Mouse (Mus musculus): ENCODE measurements around the gene Adam12. TPM values are rescaled to one million over a fixed set of nuclear protein-coding genes. Genes with fewer than 3 reads are reported as not detected.

Gene Adam12
- polyA plus RNA-seq, 1 experiment from 2014 or later: 23.2 TPM

DNA sequence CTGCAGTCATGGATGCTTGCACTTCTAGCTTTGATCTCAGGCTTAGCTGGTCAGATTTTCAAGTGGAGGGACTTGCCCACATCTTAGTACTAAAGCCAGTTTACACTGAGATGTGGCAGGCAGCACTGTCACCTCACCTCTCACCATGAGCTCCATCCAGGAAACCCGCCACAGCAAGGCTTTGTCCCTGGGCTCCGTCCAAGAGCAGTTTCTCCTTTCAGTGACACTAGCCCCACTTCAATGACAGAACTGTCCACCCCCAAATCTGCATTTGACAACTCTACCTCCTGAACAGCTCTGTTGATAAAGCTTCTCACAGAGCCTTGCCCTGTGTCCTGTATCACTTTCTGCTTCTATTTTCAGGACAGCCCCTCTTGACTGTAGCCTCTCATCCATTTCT lies 383.8 kb downstream of the Adam12 start:
- no peak overlapping the region for H3K9ac ChIP-seq
- H3K4me2 ChIP-seq: no peak overlapping the region
- peaks cover 19% of the 10 kb centered on the region for H3K4me1 ChIP-seq
- 26% methylated on average over 2 of the region's 2 CpGs for WGBS
- ATAC-seq (ENCODE audit: borderline replicate concordance, extremely low read depth, low FRiP score, low TSS enrichment): peak; percentile 36; the same call in 1 of the 2 replicates
- H3K4me3 ChIP-seq: no peak overlapping the region
- H3K9me3 ChIP-seq: no peaks in the 10 kb centered on the region
- H3K27me3 ChIP-seq: no peaks in the 10 kb centered on the region
- H3K27ac ChIP-seq: 0 out of 2 replicates have a peak overlapping the region, but pooled peaks have one; percentile 18
- H3K36me3 ChIP-seq: no peaks in the 10 kb centered on the region

DNA sequence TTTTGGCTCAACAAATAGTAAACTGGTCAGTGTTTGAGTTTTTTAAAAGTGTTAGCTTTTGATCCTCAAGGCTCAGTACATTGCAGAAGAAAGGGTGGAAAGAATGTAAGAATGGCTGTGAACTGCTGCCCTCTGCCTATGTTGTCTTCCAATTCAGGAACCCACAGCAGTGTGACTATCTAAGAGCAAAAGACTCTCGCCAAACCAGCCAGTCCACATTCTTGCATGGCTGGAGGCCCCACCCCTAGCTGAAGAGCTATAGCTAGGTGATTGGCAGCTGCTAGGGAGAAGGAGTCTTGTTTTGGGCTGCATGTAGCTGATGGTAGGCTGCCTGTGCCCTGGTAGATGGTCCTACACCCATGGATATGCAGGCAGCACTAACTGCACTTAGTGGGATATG lies 384.8 kb downstream of the Adam12 start:
- peak; percentile 62; the same call in 1 of the 2 replicates for ATAC-seq (ENCODE audit: borderline replicate concordance, extremely low read depth, low FRiP score, low TSS enrichment)
- Histone ChIP-seq H3K9ac (no peak overlapping the region), H3K4me3 (no peak overlapping the region), H3K4me1 (peaks cover 19% of the 10 kb centered on the region), H3K36me3 (no peaks in the 10 kb centered on the region), H3K27me3 (no peaks in the 10 kb centered on the region), H3K9me3 (no peaks in the 10 kb centered on the region), H3K4me2 (no peak overlapping the region), H3K27ac (peak overlapping the region; percentile 43)
- 25% methylated on average over 1 of the region's 1 CpGs for WGBS

DNA sequence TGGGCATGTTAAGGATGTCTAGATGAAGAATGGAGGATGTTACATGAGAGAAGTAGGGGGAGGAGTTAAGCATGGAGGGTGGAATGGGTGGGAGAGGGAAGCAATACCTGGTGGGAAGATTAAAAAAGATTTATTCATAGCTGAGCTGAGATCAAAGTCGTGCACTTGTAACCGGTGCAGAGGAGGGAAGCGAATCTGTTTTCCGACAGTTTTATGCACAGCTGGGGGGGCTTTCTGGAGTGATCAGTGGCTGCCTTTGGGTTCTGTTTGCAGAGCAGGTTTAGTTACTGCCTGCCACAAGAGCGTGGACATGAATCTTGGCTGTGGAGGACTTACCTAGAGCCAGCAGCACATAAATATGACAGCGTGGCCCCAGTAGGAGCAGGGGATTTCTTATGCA lies 389.9 kb downstream of the Adam12 start:
- no peak overlapping the region for H3K4me3 ChIP-seq
- H3K9ac ChIP-seq: no peak overlapping the region
- no peak overlapping the region for H3K4me2 ChIP-seq
- WGBS: 47% methylated on average over 6 of the region's 6 CpGs
- H3K27me3 ChIP-seq: no peaks in the 10 kb centered on the region
- no peak for ATAC-seq (ENCODE audit: borderline replicate concordance, extremely low read depth, low FRiP score, low TSS enrichment)
- no peak overlapping the region for H3K27ac ChIP-seq
- 0 out of 2 replicates have a peak, but pooled peaks cover 4% of the 10 kb centered on the region for H3K4me1 ChIP-seq
- H3K9me3 ChIP-seq: no peaks in the 10 kb centered on the region
- no peaks in the 10 kb centered on the region for H3K36me3 ChIP-seq

DNA sequence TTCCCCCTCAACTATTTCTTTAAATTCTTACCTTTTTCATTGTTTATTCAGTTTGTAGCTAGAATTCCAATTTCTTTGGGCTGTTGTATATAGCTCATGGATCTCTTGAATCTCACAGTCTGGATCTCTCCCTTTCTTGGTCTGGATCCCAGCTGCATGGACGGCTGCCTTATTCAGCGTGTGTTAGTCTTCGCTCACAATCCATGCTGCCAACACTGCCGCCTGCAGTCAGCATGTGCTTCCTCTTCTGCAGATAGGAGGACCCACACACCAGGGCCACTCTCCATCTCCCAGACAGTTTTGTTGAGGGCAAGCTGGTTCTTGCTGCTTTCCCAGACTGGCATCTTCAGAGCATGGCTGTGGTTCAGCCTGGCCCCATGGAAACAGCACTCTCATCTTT lies 392.4 kb downstream of the Adam12 start:
- H3K36me3 ChIP-seq: no peaks in the 10 kb centered on the region
- WGBS: 60% methylated on average over 4 of the region's 4 CpGs
- ATAC-seq (ENCODE audit: borderline replicate concordance, extremely low read depth, low FRiP score, low TSS enrichment): no peak
- H3K4me1 ChIP-seq: no peaks in the 10 kb centered on the region
- no peaks in the 10 kb centered on the region for H3K9me3 ChIP-seq
- no peak overlapping the region for H3K4me3 ChIP-seq
- no peak overlapping the region for H3K27ac ChIP-seq
- H3K27me3 ChIP-seq: no peaks in the 10 kb centered on the region
- H3K4me2 ChIP-seq: no peak overlapping the region
- no peak overlapping the region for H3K9ac ChIP-seq

Small RNA genes within 50 kb of the gene (microRNA-seq; reads per million reads assigned to microRNA genes)
- not detected for gene Gm23631

Other genes starting within 250 kb of the Adam12 start
- 0.26 and 0.31 TPM in 2 replicates for gene D7Ertd443e, start 153.5 kb upstream of the Adam12 start, polyA plus RNA-seq (2015; fragmentation: Nextera tagmentation; extraction: Ambion mirVana)

All from lung, embryonic 15.5 days (tissue).